Mouse (Mus musculus): Measurements from ENCODE around the gene Tspan10. TPM values are rescaled to one million over a fixed set of nuclear protein-coding genes. Genes with fewer than 3 reads are reported as not detected.

The Tspan10 gene
- polyA plus RNA-seq, 1 experiment = 0.32 TPM

- Histone ChIP-seq H3K27ac (ENCODE audit: insufficient read depth, low read depth, low read length) (no peak overlapping the region), H3K4me3 (ENCODE audit: insufficient read depth, low read length) (no peak overlapping the region), H3K4me1 (ENCODE audit: control insufficient read depth, insufficient read depth, low read length) (peaks cover 18% of the 10 kb centered on the region)
- TF ChIP-seq CTCF (IDR thresholded peaks at IDR 0.05; ENCODE audit: low read depth, low read length) (no peak), POLR2A (IDR thresholded peaks at IDR 0.05; ENCODE audit: borderline replicate concordance, low read depth, low read length) (no peak)
These were observed 23.1 kb downstream of the Tspan10 start for GRCm38 (mm10) chr11:120465521-120465920.

GRCm38 (mm10) chr11:120467051-120467735, 24.7 kb downstream of the Tspan10 start, which contains the start of gene Arl16:
TSS of gene Arl16 (minus strand) at chr11:120467607.
- TF ChIP-seq CTCF (IDR thresholded peaks at IDR 0.05; ENCODE audit: low read depth, low read length) (no peak), POLR2A (IDR thresholded peaks at IDR 0.05; ENCODE audit: borderline replicate concordance, low read depth, low read length) (no peak; the same call in 1 of the 2 replicates)
- H3K27ac ChIP-seq (ENCODE audit: insufficient read depth, low read depth, low read length) = peak within 1 kb of the TSS; percentile 18; the same call in 1 of the 2 replicates
- peak within 1 kb of the TSS; percentile 91 for H3K4me3 ChIP-seq (ENCODE audit: insufficient read depth, low read length)
- H3K4me1 ChIP-seq (ENCODE audit: control insufficient read depth, insufficient read depth, low read length) = peaks cover 18% of the 10 kb centered on the region

GRCm38 (mm10) chr11:120467736-120468092, 25.3 kb downstream of the Tspan10 start:
- Histone ChIP-seq H3K27ac (ENCODE audit: insufficient read depth, low read depth, low read length) (peak overlapping the region; percentile 18; the same call in 1 of the 2 replicates), H3K4me3 (ENCODE audit: insufficient read depth, low read length) (peak overlapping the region; percentile 66), H3K4me1 (ENCODE audit: control insufficient read depth, insufficient read depth, low read length) (peaks cover 18% of the 10 kb centered on the region)
- TF ChIP-seq POLR2A (IDR thresholded peaks at IDR 0.05; ENCODE audit: borderline replicate concordance, low read depth, low read length) (no peak), CTCF (IDR thresholded peaks at IDR 0.05; ENCODE audit: low read depth, low read length) (no peak)

GRCm38 (mm10) chr11:120472052-120472451, 29.6 kb downstream of the Tspan10 start:
- H3K4me1 ChIP-seq (ENCODE audit: control insufficient read depth, insufficient read depth, low read length) = peaks cover 6% of the 10 kb centered on the region; the same call in 1 of the 2 replicates
- H3K27ac ChIP-seq (ENCODE audit: insufficient read depth, low read depth, low read length) = no peak overlapping the region
- TF ChIP-seq CTCF (IDR thresholded peaks at IDR 0.05; ENCODE audit: low read depth, low read length) = no peak
- no peak for TF ChIP-seq POLR2A (IDR thresholded peaks at IDR 0.05; ENCODE audit: borderline replicate concordance, low read depth, low read length)
- no peak overlapping the region for H3K4me3 ChIP-seq (ENCODE audit: insufficient read depth, low read length)

- Histone ChIP-seq H3K4me3 (ENCODE audit: insufficient read depth, low read length) (peak overlapping the region; percentile 98), H3K4me1 (ENCODE audit: control insufficient read depth, insufficient read depth, low read length) (peaks cover 4% of the 10 kb centered on the region; the same call in 1 of the 2 replicates), H3K27ac (ENCODE audit: insufficient read depth, low read depth, low read length) (peak overlapping the region; percentile 45; the same call in 1 of the 2 replicates)
- TF ChIP-seq POLR2A (IDR thresholded peaks at IDR 0.05; ENCODE audit: borderline replicate concordance, low read depth, low read length) (no peak), CTCF (IDR thresholded peaks at IDR 0.05; ENCODE audit: low read depth, low read length) (no peak)
These were observed 41.0 kb downstream of the Tspan10 start for GRCm38 (mm10) chr11:120483448-120483934.

GRCm38 (mm10) chr11:120484265-120484981, 42.0 kb downstream of the Tspan10 start, which contains the start of gene Mrpl12:
TSS of gene Mrpl12 (plus strand) at chr11:120484613.
- peak within 1 kb of the TSS; percentile 66 for H3K27ac ChIP-seq (ENCODE audit: insufficient read depth, low read depth, low read length)
- peaks cover 4% of the 10 kb centered on the region for H3K4me1 ChIP-seq (ENCODE audit: control insufficient read depth, insufficient read depth, low read length)
- H3K4me3 ChIP-seq (ENCODE audit: insufficient read depth, low read length) = peak within 1 kb of the TSS; percentile 98
- 0 out of 2 replicates have a peak, but pooled peaks have one; percentile 58 for TF ChIP-seq POLR2A (IDR thresholded peaks at IDR 0.05; ENCODE audit: borderline replicate concordance, low read depth, low read length)
- no peak for TF ChIP-seq CTCF (IDR thresholded peaks at IDR 0.05; ENCODE audit: low read depth, low read length)

GRCm38 (mm10) chr11:120485251-120485650, 42.8 kb downstream of the Tspan10 start:
- Histone ChIP-seq H3K4me3 (ENCODE audit: insufficient read depth, low read length) (peak overlapping the region; percentile 98), H3K4me1 (ENCODE audit: control insufficient read depth, insufficient read depth, low read length) (peaks cover 7% of the 10 kb centered on the region), H3K27ac (ENCODE audit: insufficient read depth, low read depth, low read length) (peak overlapping the region; percentile 66)
- TF ChIP-seq POLR2A (IDR thresholded peaks at IDR 0.05; ENCODE audit: borderline replicate concordance, low read depth, low read length) (no peak), CTCF (IDR thresholded peaks at IDR 0.05; ENCODE audit: low read depth, low read length) (no peak)

- Histone ChIP-seq H3K4me3 (ENCODE audit: insufficient read depth, low read length) (no peak overlapping the region), H3K4me1 (ENCODE audit: control insufficient read depth, insufficient read depth, low read length) (peaks cover 23% of the 10 kb centered on the region), H3K27ac (ENCODE audit: insufficient read depth, low read depth, low read length) (no peak overlapping the region)
- TF ChIP-seq POLR2A (IDR thresholded peaks at IDR 0.05; ENCODE audit: borderline replicate concordance, low read depth, low read length) (no peak), CTCF (IDR thresholded peaks at IDR 0.05; ENCODE audit: low read depth, low read length) (no peak)
These were observed 46.1 kb downstream of the Tspan10 start for GRCm38 (mm10) chr11:120488516-120488915.

- no peak overlapping the region for H3K4me3 ChIP-seq (ENCODE audit: insufficient read depth, low read length)
- TF ChIP-seq POLR2A (IDR thresholded peaks at IDR 0.05; ENCODE audit: borderline replicate concordance, low read depth, low read length) (no peak), CTCF (IDR thresholded peaks at IDR 0.05; ENCODE audit: low read depth, low read length) (peak; percentile 86)
- H3K4me1 ChIP-seq (ENCODE audit: control insufficient read depth, insufficient read depth, low read length) = peaks cover 30% of the 10 kb centered on the region
- 0 out of 2 replicates have a peak overlapping the region, but pooled peaks have one; percentile 21 for H3K27ac ChIP-seq (ENCODE audit: insufficient read depth, low read depth, low read length)
These were observed 46.8 kb downstream of the Tspan10 start for GRCm38 (mm10) chr11:120489054-120489761.
